Mouse (Mus musculus) bone marrow macrophage, adult 2 months (primary cell): ENCODE measurements around the gene Vangl1. TPM values are rescaled to one million over a fixed set of nuclear protein-coding genes. Genes with fewer than 3 reads are reported as not detected.

ENCODE experiments used
- H3K27ac ChIP-seq: 2 replicates; pipeline ENCODE4 v1.5.1; 2012; ENCODE audit warnings: low read depth, low read length; ENCODE audit not compliant: insufficient read depth
- H3K4me1 ChIP-seq: 2 replicates; pipeline ENCODE4 v1.6.1; 2012; ENCODE audit warnings: low read length; ENCODE audit not compliant: control insufficient read depth, insufficient read depth
- H3K4me3 ChIP-seq: 2 replicates; pipeline ENCODE4 v1.5.1; 2012; ENCODE audit warnings: mild to moderate bottlenecking, low read length, moderate library complexity; ENCODE audit not compliant: insufficient read depth
- CTCF ChIP-seq: IDR thresholded peaks from 2 replicates; pipeline ENCODE4 v1.5.1; 2012; ENCODE audit warnings: low read depth, mild to moderate bottlenecking, low read length, moderate library complexity
- POLR2A ChIP-seq: IDR thresholded peaks from 2 replicates; pipeline ENCODE4 v1.6.1; 2012; ENCODE audit warnings: mild to moderate bottlenecking, low read depth, low read length, borderline replicate concordance
- polyA plus RNA-seq: library from polyadenylated mRNA; stranded (reverse); fragments of >200 nt; gene quantifications from 2 replicates; pipeline ENCODE4 v1.2.4, GENCODE M21; 2012; ENCODE audit not compliant: missing spikeins, insufficient read depth, insufficient read length

Gene Vangl1
- polyA plus RNA-seq, 1 experiment, result 0.42 TPM

- Histone ChIP-seq H3K27ac (no peak overlapping the region), H3K4me3 (no peak overlapping the region), H3K4me1 (no peaks in the 10 kb centered on the region)
- TF ChIP-seq POLR2A (no peak), CTCF (no peak)
Observed at GRCm38 (mm10) chr3:102128242-102128641, 76.3 kb downstream of the Vangl1 start.

GRCm38 (mm10) chr3:102127114-102127513 is 77.4 kb downstream of the Vangl1 start:
- TF ChIP-seq POLR2A, result no peak
- no peak for TF ChIP-seq CTCF
- Histone ChIP-seq H3K4me3 (no peak overlapping the region), H3K27ac (no peak overlapping the region), H3K4me1 (no peaks in the 10 kb centered on the region)

- Histone ChIP-seq H3K4me1 (no peaks in the 10 kb centered on the region), H3K4me3 (no peak overlapping the region), H3K27ac (no peak overlapping the region)
- TF ChIP-seq CTCF, result no peak
- no peak for TF ChIP-seq POLR2A
Observed at GRCm38 (mm10) chr3:102125546-102125945, 78.9 kb downstream of the Vangl1 start.

- no peak overlapping the region for H3K4me3 ChIP-seq
- TF ChIP-seq CTCF, result no peak
- H3K4me1 ChIP-seq, result no peaks in the 10 kb centered on the region
- H3K27ac ChIP-seq, result no peak overlapping the region
Observed at GRCm38 (mm10) chr3:102123654-102124053, 80.8 kb downstream of the Vangl1 start.

GRCm38 (mm10) chr3:102122046-102122445 is 82.4 kb downstream of the Vangl1 start:
- H3K27ac ChIP-seq, result no peak overlapping the region
- H3K4me1 ChIP-seq, result no peaks in the 10 kb centered on the region
- no peak overlapping the region for H3K4me3 ChIP-seq
- TF ChIP-seq CTCF (no peak), POLR2A (no peak)

GRCm38 (mm10) chr3:102120947-102121346 is 83.5 kb downstream of the Vangl1 start:
- H3K27ac ChIP-seq, result no peak overlapping the region
- no peaks in the 10 kb centered on the region for H3K4me1 ChIP-seq
- no peak for TF ChIP-seq POLR2A
- no peak for TF ChIP-seq CTCF

GRCm38 (mm10) chr3:102111979-102112599 is 92.4 kb downstream of the Vangl1 start:
- Histone ChIP-seq H3K4me3 (no peak overlapping the region), H3K4me1 (no peaks in the 10 kb centered on the region), H3K27ac (no peak overlapping the region)
- TF ChIP-seq POLR2A (no peak), CTCF (no peak)

More at GRCm38 (mm10) chr3:102120947-102121346, 83.5 kb downstream of the Vangl1 start:
- no peak overlapping the region for H3K4me3 ChIP-seq

GRCm38 (mm10) chr3:102108201-102108600 is 96.3 kb downstream of the Vangl1 start:
- TF ChIP-seq CTCF (no peak), POLR2A (no peak)
- H3K4me1 ChIP-seq, result no peaks in the 10 kb centered on the region
- H3K4me3 ChIP-seq, result no peak overlapping the region
- no peak overlapping the region for H3K27ac ChIP-seq

GRCm38 (mm10) chr3:102103811-102104565 is 100.5 kb downstream of the Vangl1 start:
- no peak for TF ChIP-seq POLR2A
- TF ChIP-seq CTCF, result no peak
- H3K27ac ChIP-seq, result no peak overlapping the region
- no peak overlapping the region for H3K4me3 ChIP-seq

More at GRCm38 (mm10) chr3:102103811-102104565, 100.5 kb downstream of the Vangl1 start:
- no peaks in the 10 kb centered on the region for H3K4me1 ChIP-seq

Other genes starting within 250 kb of the Vangl1 start
- not detected in 2 replicates for gene Nhlh2, start 194.6 kb downstream of the Vangl1 start, polyA plus RNA-seq
- gene Casq2, start 118.3 kb downstream of the Vangl1 start, polyA plus RNA-seq, result not detected in 2 replicates